Mouse (Mus musculus) neural tube, embryonic 11.5 days (tissue): ENCODE measurements around the gene Tulp4. TPM values are rescaled to one million over a fixed set of nuclear protein-coding genes. Genes with fewer than 3 reads are reported as not detected.

ENCODE experiments used
- ATAC-seq: fragments of 200-750 bp; cut with Nextera tagmentation; 2 replicates; pipeline ENCODE4 v1.8.0; 2017; ENCODE audit warnings: moderate number of reproducible peaks, mild to moderate bottlenecking, moderate TSS enrichment, moderate library complexity; ENCODE audit not compliant: insufficient read depth, low FRiP score, low TSS enrichment
- DNase-seq: peaks from one replicate; pipeline ENCODE4 v3.0.0-alpha.2; 2015; ENCODE audit warnings: low spot score
- H3K27ac ChIP-seq: fragments of 300-500 bp; sonication (generic); 2 replicates; pipeline ENCODE4 v1.5.1; 2014; ENCODE audit warnings: low read depth, mild to moderate bottlenecking, low read length
- H3K27me3 ChIP-seq: fragments of 300-500 bp; sonication (generic); 2 replicates; pipeline ENCODE4 v1.6.1; 2014; ENCODE audit warnings: mild to moderate bottlenecking, low read length, mixed read lengths; ENCODE audit not compliant: control insufficient read depth, insufficient read depth
- H3K36me3 ChIP-seq: fragments of 300-500 bp; sonication (generic); 2 replicates; pipeline ENCODE4 v1.6.1; 2014; ENCODE audit warnings: mild to moderate bottlenecking, low read length, moderate library complexity, mixed read lengths; ENCODE audit not compliant: control insufficient read depth, insufficient read depth
- H3K4me1 ChIP-seq: fragments of 300-500 bp; sonication (generic); 2 replicates; pipeline ENCODE4 v1.6.1; 2014; ENCODE audit warnings: low read length, mixed read lengths; ENCODE audit not compliant: control insufficient read depth, insufficient read depth
- H3K4me2 ChIP-seq: fragments of 300-500 bp; sonication (generic); 2 replicates; pipeline ENCODE4 v1.6.1; 2014; ENCODE audit warnings: low read depth, mild to moderate bottlenecking, moderate library complexity
- H3K4me3 ChIP-seq: fragments of 300-500 bp; sonication (generic); 2 replicates; pipeline ENCODE4 v1.5.1; 2014; ENCODE audit warnings: low read depth, low read length
- H3K9ac ChIP-seq: fragments of 300-500 bp; sonication (generic); 2 replicates; pipeline ENCODE4 v1.6.1; 2014; ENCODE audit warnings: mild to moderate bottlenecking, low read length
- H3K9me3 ChIP-seq: fragments of 300-500 bp; sonication (generic); 2 replicates; pipeline ENCODE4 v1.6.1; 2016; ENCODE audit warnings: low read length; ENCODE audit not compliant: control insufficient read depth
- WGBS: fragments of 180-500 bp; shearing (Covaris S2); extraction: QIAGEN DNeasy Blood & Tissue Kit; methylation state at CpG from one replicate; pipeline ENCODE4 v1.1.7; 2014; 5-methylcytosine and 5-hydroxymethylcytosine counted together
- polyA plus RNA-seq: library from polyadenylated mRNA; unstranded; fragments of >200 nt; fragmentation: Nextera tagmentation; extraction: Ambion mirVana; gene quantifications from 2 replicates; pipeline ENCODE4 v1.2.1, GENCODE M21; 2014

Gene Tulp4
- polyA plus RNA-seq, 1 experiment from 2014 or later, result 122 TPM

DNA sequence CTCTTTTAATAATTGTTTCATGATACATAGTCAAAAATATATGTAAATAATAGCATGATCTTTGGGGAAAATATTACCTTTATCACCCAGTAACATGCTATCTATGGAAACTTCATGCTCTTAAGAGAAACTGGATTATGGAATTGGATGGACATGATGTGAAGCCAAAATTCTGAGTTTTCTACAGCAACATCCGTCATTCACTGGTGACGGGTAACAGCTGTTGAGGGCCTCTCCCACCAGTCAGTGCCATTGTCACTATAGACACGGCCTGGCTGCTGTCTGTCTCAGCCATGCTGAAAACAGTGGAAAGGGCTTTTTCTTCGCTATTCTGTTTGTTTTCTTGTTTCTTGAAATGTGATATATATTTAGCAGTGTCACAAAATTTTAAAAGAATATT lies 76.5 kb downstream of the Tulp4 start:
- Histone ChIP-seq H3K4me2 (no peak overlapping the region), H3K27ac (no peak overlapping the region), H3K27me3 (no peaks in the 10 kb centered on the region), H3K4me3 (no peak overlapping the region), H3K36me3 (peaks cover 9% of the 10 kb centered on the region), H3K9me3 (no peaks in the 10 kb centered on the region), H3K9ac (no peak overlapping the region), H3K4me1 (0 out of 2 replicates have a peak, but pooled peaks cover 3% of the 10 kb centered on the region)
- ATAC-seq, result no peak
- no peak for DNase-seq
- WGBS, result 71% methylated on average over 4 of the region's 4 CpGs

DNA sequence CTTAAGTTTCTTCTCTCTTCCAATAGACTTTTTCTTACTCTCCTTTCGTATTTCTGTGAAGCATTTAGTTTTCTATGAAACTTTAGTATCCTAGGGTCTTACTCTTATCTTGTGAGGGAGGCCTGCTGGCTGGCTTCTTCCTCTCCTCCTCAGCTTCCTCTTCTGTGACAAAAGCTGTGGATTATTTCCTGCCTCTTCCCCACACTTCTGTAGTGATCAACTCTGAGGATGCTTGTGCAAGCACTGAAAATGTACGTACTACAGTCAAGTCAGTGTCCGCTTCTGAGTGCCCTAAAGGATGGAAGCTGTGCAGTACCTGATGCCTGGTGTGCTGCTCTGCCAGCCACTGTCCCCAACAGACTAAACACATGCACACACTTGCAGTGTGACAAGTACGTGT lies 80.4 kb downstream of the Tulp4 start:
- Histone ChIP-seq H3K4me3 (no peak overlapping the region), H3K36me3 (peaks cover 9% of the 10 kb centered on the region), H3K4me2 (no peak overlapping the region), H3K27ac (no peak overlapping the region), H3K9me3 (no peaks in the 10 kb centered on the region), H3K9ac (no peak overlapping the region), H3K4me1 (no peaks in the 10 kb centered on the region), H3K27me3 (no peaks in the 10 kb centered on the region)
- no peak for ATAC-seq
- 94% methylated on average over 4 of the region's 4 CpGs for WGBS
- DNase-seq, result no peak

DNA sequence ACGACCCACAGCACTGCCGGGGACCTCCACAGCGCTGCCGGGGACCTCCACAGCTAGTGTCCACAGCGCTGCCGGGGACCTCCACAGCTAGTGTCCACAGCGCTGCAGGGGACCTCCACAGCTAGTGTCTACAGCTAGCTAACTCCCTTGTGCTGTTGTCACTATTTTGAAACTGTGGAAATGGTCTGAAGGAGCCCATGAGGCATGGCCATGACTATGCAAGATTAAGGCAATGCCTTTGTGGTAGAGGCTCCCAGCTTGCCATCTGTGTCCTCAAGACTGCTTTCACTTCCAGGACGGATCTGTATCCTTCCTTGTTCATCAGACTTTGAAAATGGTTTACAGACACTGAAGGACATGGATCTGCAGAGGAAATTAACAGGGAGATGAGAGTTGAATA lies 80.9 kb downstream of the Tulp4 start:
- Histone ChIP-seq H3K27ac (no peak overlapping the region), H3K9me3 (no peaks in the 10 kb centered on the region), H3K9ac (no peak overlapping the region), H3K27me3 (no peaks in the 10 kb centered on the region), H3K4me2 (no peak overlapping the region), H3K36me3 (peaks cover 9% of the 10 kb centered on the region), H3K4me1 (no peaks in the 10 kb centered on the region), H3K4me3 (no peak overlapping the region)
- WGBS, result 94% methylated on average over 8 of the region's 8 CpGs
- DNase-seq (no peak), ATAC-seq (no peak)

DNA sequence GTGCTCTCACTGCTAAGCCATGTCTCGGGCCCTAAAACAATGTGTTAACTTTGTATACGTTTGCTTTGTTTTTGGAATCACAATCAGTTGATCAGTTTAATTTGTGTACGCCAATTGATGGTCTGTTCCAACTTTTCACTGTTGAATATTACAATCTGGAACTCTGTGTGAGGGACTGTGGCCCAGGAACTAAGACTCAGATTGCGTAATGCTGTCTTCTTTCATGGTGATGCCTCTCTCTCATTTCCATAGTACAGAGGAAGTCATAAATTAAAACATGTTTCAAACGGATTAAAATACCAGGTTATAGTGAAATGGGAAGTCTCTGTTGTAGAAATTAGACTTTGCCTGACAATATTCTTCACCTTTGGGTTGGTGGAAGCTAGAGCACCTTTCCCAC lies 83.0 kb downstream of the Tulp4 start:
- Histone ChIP-seq H3K4me2 (no peak overlapping the region), H3K27ac (no peak overlapping the region), H3K27me3 (no peaks in the 10 kb centered on the region), H3K4me1 (no peaks in the 10 kb centered on the region), H3K4me3 (no peak overlapping the region), H3K9me3 (no peaks in the 10 kb centered on the region), H3K9ac (no peak overlapping the region), H3K36me3 (peaks cover 9% of the 10 kb centered on the region)
- WGBS, result 89% methylated on average over 5 of the region's 5 CpGs
- no peak for ATAC-seq
- DNase-seq, result no peak

DNA sequence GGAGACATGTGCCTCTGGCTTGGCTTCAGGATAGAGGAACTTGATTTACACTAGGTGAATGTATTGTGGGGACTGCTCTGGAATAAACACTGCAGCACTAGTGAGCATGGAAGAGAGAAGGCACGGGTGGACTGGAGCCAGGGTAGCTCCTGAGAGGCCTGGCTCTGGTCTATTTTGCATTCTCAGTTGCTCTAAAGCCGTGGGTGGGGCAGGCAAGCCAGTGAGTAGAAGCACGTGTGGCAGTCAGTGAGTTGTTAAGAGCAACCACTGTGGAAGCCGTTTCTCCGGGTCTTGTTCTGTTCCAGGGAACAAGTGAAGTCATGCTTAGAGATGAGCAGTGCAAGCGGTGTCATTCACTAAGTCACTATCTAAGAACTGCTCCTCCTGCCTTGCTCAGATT lies 86.0 kb downstream of the Tulp4 start:
- no peaks in the 10 kb centered on the region for H3K27me3 ChIP-seq
- H3K4me2 ChIP-seq, result no peak overlapping the region
- H3K9me3 ChIP-seq, result no peaks in the 10 kb centered on the region
- no peak overlapping the region for H3K4me3 ChIP-seq
- H3K4me1 ChIP-seq, result no peaks in the 10 kb centered on the region
- DNase-seq, result no peak
- no peak overlapping the region for H3K27ac ChIP-seq
- 91% methylated on average over 6 of the region's 6 CpGs for WGBS
- peaks cover 2% of the 10 kb centered on the region; the same call in 1 of the 2 replicates for H3K36me3 ChIP-seq
- no peak for ATAC-seq
- no peak overlapping the region for H3K9ac ChIP-seq

DNA sequence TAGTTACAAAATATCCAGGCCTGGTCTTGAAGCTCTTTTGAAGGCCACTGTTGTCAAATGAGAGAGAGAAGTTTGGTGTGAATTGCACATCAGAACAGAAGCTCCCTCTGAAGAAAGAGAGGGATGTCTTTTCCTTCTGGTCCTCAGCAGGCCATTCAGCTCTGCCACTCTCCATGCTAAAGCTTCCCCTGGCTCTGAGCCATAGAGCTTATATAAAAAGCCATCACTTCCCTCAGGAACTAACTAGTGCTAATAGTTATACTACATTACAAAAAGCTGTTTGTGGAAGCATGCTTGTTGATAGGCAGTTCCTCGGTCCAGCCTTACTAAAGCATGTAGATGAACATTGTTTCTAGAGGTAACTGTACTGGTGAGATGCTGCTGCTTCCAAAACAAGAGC lies 89.2 kb downstream of the Tulp4 start:
- H3K4me3 ChIP-seq, result no peak overlapping the region
- no peaks in the 10 kb centered on the region for H3K9me3 ChIP-seq
- H3K36me3 ChIP-seq, result no peaks in the 10 kb centered on the region; the same call in 1 of the 2 replicates
- no peak overlapping the region for H3K4me2 ChIP-seq
- no peaks in the 10 kb centered on the region for H3K27me3 ChIP-seq
- H3K9ac ChIP-seq, result no peak overlapping the region
- H3K4me1 ChIP-seq, result no peaks in the 10 kb centered on the region
- DNase-seq, result no peak
- H3K27ac ChIP-seq, result no peak overlapping the region
- 91% methylated on average over 1 of the region's 1 CpGs for WGBS
- ATAC-seq, result no peak

DNA sequence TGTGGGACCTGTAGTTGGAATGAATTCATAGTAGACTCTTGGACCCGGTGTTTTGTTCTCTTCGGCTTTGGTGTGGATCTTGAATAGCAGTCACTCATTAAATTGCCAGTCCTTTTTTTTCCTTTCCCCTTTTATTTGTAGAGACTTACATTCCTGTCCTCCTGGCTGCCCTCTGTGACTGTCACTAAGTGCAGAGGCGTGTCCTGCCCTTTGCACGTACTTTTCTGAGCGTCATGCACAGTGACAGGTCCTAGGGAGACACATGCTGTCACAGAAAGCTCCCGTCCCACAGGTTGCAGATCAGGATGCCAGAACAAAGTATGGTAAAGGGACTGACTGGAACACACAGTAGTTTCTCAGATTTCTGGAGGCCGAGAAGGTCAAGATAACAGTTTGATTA lies 91.3 kb downstream of the Tulp4 start:
- Histone ChIP-seq H3K4me2 (no peak overlapping the region), H3K9me3 (no peaks in the 10 kb centered on the region), H3K9ac (no peak overlapping the region), H3K27ac (no peak overlapping the region), H3K4me3 (no peak overlapping the region), H3K27me3 (no peaks in the 10 kb centered on the region), H3K36me3 (peaks cover 3% of the 10 kb centered on the region; the same call in 1 of the 2 replicates), H3K4me1 (no peaks in the 10 kb centered on the region)
- 82% methylated on average over 7 of the region's 7 CpGs for WGBS
- no peak for DNase-seq
- ATAC-seq, result no peak

DNA sequence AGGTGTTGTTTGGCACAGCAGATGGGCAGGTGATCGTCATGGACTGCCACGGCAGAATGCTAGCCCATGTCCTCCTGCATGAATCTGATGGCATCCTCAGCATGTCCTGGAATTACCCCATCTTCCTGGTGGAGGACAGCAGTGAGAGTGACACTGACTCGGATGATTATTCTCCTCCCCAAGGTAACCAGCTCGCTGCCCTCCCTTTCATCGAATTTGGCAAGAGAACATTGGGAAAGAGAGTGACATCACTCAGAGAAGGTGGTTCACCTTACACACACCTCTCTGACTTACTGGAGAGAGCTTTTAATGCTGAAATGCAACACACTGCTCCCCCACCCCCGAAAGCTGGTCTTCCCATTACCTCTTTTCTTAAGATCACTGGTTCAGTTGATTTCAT lies 92.4 kb downstream of the Tulp4 start:
- Histone ChIP-seq H3K27me3 (no peaks in the 10 kb centered on the region), H3K9me3 (no peaks in the 10 kb centered on the region), H3K9ac (no peak overlapping the region), H3K36me3 (peaks cover 3% of the 10 kb centered on the region; the same call in 1 of the 2 replicates), H3K4me1 (no peaks in the 10 kb centered on the region), H3K4me2 (no peak overlapping the region), H3K27ac (no peak overlapping the region), H3K4me3 (no peak overlapping the region)
- 90% methylated on average over 6 of the region's 6 CpGs for WGBS
- ATAC-seq (no peak), DNase-seq (no peak)

DNA sequence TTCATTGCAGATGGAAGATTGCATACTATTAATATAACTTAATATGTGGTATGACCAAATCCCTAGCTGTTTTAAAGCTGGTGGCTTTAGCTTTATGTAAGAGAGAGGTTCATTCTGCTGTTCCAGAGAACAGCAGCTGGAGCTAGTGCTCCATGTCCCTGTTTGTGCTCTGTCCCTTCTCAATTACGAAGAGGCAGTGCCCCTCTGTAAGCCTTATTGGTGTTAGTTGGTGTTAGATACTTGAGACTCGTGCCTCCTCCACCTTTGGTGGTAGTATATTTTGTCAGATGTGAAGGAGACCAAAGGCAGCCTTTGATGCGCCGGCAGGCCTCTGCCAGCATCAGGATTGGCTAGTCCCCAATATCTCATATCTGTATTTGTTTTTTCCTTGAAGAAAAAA lies 92.9 kb downstream of the Tulp4 start:
- 70% methylated on average over 4 of the region's 4 CpGs for WGBS
- Histone ChIP-seq H3K4me1 (no peaks in the 10 kb centered on the region), H3K27me3 (no peaks in the 10 kb centered on the region), H3K9ac (no peak overlapping the region), H3K9me3 (no peaks in the 10 kb centered on the region), H3K4me3 (no peak overlapping the region), H3K36me3 (peaks cover 3% of the 10 kb centered on the region; the same call in 1 of the 2 replicates), H3K4me2 (no peak overlapping the region), H3K27ac (no peak overlapping the region)
- ATAC-seq (no peak), DNase-seq (no peak)
